Mouse (Mus musculus) MEL-GATA-1-ER (cell line): Measurements from ENCODE around the gene Kctd10.

Source experiments
- DNase-seq: peaks from one replicate; pipeline ENCODE4 v3.0.0-alpha.2; 2012; ENCODE audit warnings: low read depth; ENCODE audit errors: extremely low read depth

Gene Kctd10

GRCm38 (mm10) chr5:114351490-114351889 is 28.8 kb downstream of the Kctd10 start:
- no peak for DNase-seq

GRCm38 (mm10) chr5:114347005-114347404 is 33.3 kb downstream of the Kctd10 start:
- no peak for DNase-seq

- peak; percentile 26 for DNase-seq
These were observed 34.8 kb downstream of the Kctd10 start for GRCm38 (mm10) chr5:114345538-114345937.

- DNase-seq = no peak
These were observed 36.7 kb downstream of the Kctd10 start for GRCm38 (mm10) chr5:114343612-114344011.

GRCm38 (mm10) chr5:114342996-114343395 is 37.3 kb downstream of the Kctd10 start:
- DNase-seq = no peak

- peak; percentile 32 for DNase-seq
These were observed 56.4 kb downstream of the Kctd10 start for GRCm38 (mm10) chr5:114323791-114324507.

GRCm38 (mm10) chr5:114323105-114323790 is 57.1 kb downstream of the Kctd10 start:
- DNase-seq = no peak
